Mouse (Mus musculus) right cerebral cortex, postnatal 10 days (tissue): ENCODE measurements at regions not wholly inside any gene's neighbourhood (a gene's known extent, or its start where the extent isn't known, plus 50 kb on each side); places are given as distances from the start of the nearest gene placed in this dataset.

ENCODE experiments used
- DNase-seq, 2 experiments: peaks; one replicate each; pipeline ENCODE4 v3.0.0; 2021; ENCODE audit warnings: low spot score in 2 of 2

DNA sequence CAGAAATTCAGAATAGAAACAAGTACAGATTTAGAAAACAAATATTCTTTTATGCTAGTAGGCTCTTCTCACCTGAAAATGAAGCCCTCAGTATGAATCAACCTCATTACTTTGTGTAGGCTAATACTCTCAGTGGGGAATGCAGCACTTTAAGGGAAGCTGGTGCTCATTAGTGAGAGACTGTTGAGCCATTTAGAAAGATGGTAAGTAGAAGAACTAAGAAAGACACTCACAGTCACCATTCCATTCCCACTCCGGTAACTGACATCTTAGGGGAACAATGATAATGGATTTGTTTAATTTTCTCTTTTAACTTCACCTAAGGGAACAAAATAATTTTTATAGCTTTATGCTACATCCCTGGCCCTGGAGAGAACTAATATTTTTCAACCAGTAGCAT is 648.0 kb upstream of the Nova1 start:
- DNase-seq: no peak

DNA sequence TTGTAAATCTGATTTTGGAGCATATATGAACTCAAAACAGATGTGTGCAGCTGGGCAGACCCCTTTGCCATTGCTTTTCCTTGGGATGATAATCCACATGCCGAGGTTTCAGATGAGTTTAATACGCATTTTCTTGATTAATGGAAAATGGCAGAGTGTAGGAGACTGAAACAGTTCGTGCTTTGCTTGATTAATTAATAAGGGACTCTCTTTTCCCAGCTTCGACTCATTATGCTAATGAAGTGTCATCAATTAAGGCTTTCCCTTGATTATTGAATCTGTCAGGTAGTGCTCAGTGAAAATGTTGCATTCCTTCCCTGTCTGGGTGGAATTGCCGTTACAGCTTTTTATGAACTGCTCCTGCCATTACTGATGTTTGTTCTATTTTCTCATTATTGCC is 647.2 kb upstream of the Nova1 start:
- no peak for DNase-seq

GRCm38 (mm10) chr12:47431669-47432068 is 612.9 kb upstream of the Nova1 start:
- no peak for DNase-seq

GRCm38 (mm10) chr12:47412251-47412650 is 593.5 kb upstream of the Nova1 start:
- no peak for DNase-seq

DNA sequence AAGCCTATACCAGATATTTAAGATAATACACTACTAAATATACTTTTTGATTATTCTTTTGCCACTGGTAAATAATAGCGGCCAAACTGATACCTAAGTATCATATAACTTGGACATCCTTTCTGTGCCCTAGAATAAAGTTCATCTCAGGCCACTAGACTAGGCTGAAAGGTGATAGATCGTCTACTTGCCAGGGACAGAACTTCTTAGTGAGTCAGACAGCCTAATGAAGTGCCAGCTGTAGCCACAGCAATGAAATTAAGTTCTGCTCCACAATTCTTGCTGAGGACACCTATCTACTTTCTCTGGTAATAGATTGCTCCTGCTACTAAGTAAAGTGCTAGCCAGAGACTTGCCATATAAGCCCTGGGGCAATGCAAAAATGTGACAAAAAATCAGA is 587.8 kb upstream of the Nova1 start:
- no peak for DNase-seq

DNA sequence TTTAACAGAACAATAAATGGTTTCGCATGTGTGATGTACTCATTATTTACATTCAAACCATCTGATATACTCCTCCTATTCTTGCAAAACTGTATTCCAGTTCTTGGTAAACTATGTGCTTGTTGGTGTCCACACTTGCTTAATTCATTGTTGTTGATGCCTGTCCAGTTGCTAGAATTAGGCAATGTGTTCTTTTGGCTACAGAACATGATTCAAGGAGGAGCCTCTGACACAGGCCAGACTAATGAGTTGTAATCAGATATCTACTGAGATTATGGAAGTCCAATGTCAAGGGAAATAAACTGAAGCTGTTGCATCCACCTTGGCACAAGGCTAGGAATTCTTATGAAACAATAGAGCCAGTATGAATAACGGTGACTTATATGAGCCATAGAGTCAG is 587.4 kb upstream of the Nova1 start:
- no peak for DNase-seq

GRCm38 (mm10) chr12:47383225-47383624 is 564.5 kb upstream of the Nova1 start:
- no peak for DNase-seq

GRCm38 (mm10) chr12:47353269-47353668 is 534.5 kb upstream of the Nova1 start:
- no peak for DNase-seq

GRCm38 (mm10) chr12:47351229-47351628 is 532.5 kb upstream of the Nova1 start:
- DNase-seq: no peak

DNA sequence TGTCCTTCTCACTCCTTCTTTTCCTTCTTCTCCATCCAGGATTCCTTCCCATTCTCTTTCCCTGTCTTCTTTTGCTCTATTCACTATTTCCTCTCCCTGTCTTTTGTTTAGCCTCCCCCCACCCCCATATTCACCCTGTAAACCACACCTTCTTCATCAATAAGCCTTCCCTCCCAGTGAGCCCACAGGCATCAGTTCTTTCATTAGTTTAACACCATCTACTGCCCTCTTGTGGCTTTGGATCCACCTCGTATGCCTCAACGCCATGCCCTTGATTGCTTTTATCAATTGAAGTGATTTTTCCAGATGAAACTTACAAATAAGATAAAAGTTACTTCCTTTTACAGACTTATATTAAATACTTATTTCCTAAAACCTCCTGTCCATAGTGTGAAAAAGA is 494.7 kb upstream of the Nova1 start:
- peak; percentile 19 to 29 for DNase-seq

- peak; percentile 17 to 26 for DNase-seq
These were observed 457.2 kb upstream of the Nova1 start for GRCm38 (mm10) chr12:47275904-47276303.

DNA sequence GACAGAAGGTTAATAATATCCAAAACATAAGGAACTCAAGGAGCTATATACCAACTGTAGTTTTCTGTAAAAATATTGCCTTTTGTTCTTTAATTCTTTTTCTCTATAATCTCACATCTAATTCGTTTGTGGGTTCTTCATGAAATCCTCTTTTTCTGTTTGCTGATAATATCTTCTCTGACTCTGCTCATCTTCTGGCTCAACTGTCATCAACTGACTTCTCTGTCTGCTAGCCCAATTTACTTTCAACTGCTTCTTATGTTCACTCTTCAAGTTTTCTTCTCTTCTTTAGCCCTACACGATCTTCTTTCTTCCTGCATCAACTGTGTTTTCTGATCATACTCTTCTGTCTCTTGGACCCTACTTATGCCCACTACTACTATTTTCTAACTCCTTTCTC is 453.6 kb upstream of the Nova1 start:
- DNase-seq: no peak

DNA sequence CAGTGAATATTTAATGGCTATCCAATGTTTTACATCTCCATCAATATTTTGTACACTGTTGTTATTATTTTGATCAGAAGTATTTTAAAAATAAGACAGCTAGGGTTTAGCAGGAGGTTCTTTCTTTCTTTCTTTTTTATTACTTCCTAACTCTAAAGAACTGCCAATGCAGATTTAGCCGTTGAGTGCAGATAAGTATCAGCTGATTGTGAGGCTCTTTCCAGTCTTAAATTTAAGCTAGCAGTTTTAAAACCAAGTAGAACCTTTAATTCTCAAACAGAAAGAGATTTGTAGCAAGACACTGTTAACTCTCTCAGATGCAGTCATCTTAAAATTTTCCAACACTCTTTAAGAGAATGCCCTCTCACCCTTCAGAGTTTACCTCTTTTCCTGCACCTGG is 445.4 kb upstream of the Nova1 start:
- DNase-seq: no peak

DNA sequence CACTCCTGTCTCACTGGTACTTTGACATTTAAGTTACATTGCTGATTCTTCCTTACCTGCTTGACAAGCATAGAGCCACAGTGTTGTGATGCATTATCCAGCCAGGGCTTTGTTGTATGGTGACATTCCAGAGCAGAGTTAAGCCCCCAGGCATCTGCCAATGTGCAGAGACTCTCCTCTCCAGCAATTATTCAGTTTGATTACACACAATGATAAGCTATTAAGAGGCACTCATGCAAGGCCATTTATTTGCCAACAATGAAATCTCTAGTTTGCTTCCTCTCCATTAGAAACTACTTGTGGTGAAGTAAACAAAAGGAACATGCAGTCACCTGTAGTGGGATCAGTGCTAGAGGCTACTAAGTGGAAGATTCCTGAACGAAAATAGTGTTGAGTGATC is 444.7 kb upstream of the Nova1 start:
- DNase-seq: no peak

GRCm38 (mm10) chr12:47252306-47252705 is 433.6 kb upstream of the Nova1 start:
- no peak for DNase-seq

DNA sequence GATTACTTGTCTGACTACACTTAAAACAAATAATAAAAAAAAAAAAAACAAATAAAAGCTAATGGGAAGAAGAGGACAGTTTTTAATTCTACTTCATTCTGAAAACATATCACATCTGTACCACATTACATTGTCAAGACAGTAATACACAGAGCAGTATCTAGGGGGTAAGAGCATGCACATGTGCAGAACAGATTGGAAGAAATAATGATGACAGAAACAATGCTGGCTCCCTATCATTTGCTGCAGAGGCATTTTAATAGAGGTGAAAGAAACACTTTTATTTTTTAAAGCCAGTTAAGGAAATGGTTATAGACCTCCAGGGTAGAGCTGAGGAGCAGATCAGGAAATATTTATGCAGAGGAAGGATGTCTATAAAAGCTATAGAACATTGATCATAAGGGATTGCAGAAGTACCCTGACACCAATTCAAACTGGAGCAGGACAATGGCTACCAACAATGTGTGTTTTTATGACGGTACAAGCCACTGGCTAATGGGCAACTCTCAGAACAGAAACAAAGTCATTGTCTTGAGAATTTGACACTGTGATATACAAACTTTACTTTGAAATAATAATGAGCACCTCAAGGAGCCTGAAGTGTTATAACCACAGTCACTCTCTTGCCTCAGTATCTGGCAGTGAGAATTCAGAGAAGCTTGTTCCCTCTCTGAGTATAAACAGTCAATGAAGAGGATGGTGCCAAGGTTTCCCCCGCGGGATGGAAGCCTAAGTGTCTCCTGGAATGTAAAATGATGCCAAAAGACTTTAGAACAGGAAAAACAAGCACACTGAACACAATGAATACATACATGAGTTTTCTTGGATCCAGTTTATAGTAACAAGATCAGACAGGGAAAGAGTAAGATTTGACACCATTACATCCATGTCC is 425.1 kb upstream of the Nova1 start:
- DNase-seq: no peak

- no peak for DNase-seq
These were observed 401.3 kb upstream of the Nova1 start for GRCm38 (mm10) chr12:47220016-47220415.

- DNase-seq: no peak
These were observed 400.6 kb upstream of the Nova1 start for GRCm38 (mm10) chr12:47219340-47219739.

GRCm38 (mm10) chr12:47211417-47212104 is 392.8 kb upstream of the Nova1 start:
- DNase-seq: no peak

- DNase-seq: no peak
These were observed 384.2 kb upstream of the Nova1 start for GRCm38 (mm10) chr12:47202936-47203335.

DNA sequence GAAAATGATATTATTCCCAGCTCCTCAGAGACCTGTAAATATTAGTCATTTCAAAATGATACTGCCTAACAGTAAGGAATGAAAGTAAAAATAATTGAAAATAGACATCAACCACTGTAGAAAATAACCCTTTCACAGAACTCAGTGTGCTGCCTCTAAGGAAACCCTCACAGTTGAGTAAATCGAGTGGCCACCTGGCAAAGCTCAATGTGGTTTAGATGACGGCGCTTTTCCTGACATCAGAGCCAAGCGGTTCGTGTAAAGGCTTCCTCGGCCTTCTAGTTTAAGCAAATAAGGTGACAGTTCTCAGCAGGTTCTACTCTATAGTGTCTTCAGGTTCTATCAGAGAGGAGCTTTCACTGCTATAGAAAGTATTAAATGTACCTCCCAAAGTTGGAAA is 379.9 kb upstream of the Nova1 start:
- no peak for DNase-seq

DNA sequence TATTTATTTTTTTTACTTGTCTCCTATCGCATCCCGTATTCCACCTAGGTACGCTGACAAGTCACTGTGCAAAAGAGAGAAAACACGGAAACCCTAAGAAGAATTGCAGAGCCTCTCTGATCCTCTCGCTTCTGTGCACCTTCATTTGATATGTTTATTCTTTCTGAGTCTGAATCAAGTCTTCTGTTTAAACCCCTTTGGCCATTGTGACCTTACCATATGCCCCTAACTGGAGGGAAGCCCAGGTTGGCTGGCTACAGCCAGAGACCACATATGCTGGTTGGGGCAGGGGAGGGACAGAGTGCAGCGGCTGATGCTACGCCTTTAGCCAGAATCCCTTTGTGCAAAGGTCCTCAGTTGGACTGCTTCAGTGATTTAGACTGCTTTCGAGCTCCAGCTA is 346.0 kb upstream of the Nova1 start:
- DNase-seq: peak; percentile 29

DNA sequence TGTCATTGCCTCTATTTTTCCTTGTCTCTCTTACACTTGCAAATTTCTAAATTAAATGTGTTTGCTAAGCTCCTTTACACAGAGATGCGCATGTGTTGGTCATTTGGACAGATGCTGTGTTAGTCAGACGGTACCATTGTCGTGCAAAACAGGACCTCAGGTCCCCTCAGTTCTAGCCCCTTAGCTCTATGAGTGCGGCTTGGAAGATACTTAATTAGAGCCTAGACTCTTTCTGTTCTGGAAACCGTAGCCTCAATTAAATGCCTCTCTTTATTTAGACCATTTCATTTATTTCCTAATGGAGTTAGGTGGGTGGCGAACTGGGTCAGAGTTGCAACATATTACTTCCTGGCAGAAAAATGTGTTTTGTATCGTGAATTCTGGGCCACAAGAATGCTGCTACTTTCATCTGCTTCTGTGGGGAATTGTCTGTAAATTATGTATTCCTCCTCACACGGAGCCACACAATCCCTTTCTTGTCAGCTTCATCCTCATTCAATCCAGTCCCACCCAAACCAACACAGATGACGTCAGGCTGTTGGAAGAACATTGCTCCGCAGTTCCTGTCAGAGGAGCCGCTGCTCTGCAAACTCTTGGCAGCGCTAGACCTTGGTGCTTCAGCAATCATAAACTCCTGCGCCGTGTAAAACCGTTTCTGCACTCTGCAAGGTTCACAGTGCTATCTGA is 345.4 kb upstream of the Nova1 start:
- DNase-seq: peak; percentile 74 to 86
